ENCODE assay signal across 9 mouse cellular contexts in genomic region chr2:102032713-102033343, GRCm38 (mm10).
DNase-seq lines count a peak whose midpoint lies in the region; ATAC-seq and TF ChIP-seq lines count a peak whose summit lies in the region.
"Had no signal": no experiment of that assay in that cellular context is flagged by ENCODE, and none has a peak within 500 bp of the region (broad histone marks: within the 10 kb centered on the region; RNA-seq: fewer than 3 reads in every experiment).

No protein-coding gene starts in this region.

- H3K36me3 ChIP-seq in heart, postnatal 0 days (replicated peaks; ENCODE audit: control insufficient read depth, insufficient read depth, low read length) = no peaks in the 10 kb centered on the region
- H3K36me3 ChIP-seq in MEL (ENCODE audit: control insufficient read depth in 1 of 2, insufficient read depth in 2 of 2, low read length in 2 of 2) = peaks cover 0 to 28% of the 10 kb centered on the region in 2 experiments; a peak in 2 of 4 replicates
- no peaks in the 10 kb centered on the region for H3K36me3 ChIP-seq in hindbrain, embryonic 16.5 days (ENCODE audit: control insufficient read depth, insufficient read depth, low read length)
- no peaks in the 10 kb centered on the region for H3K36me3 ChIP-seq in neural tube, embryonic 15.5 days
- H3K36me3 ChIP-seq in heart, embryonic 10.5 days = no peaks in the 10 kb centered on the region
- H3K36me3 ChIP-seq: limb, embryonic 15.5 days had no signal

- no peak for DNase-seq in heart, postnatal 0 days (ENCODE audit: low spot score)
- DNase-seq in heart, adult 18-20 months = no peak
- peak; percentile 19 for DNase-seq in MEL (ENCODE audit: low read depth, low spot score)
- DNase-seq in gastrocnemius, postnatal 25 days = no peak
- DNase-seq in heart, embryonic 10.5 days (ENCODE audit: low spot score) = no peak
- DNase-seq in gastrocnemius, postnatal 36 days = no peak

- TF ChIP-seq POLR2A in MEL (IDR thresholded peaks at IDR 0.05; ENCODE audit: control insufficient read depth in 1 of 2, insufficient read depth in 1 of 2, low read depth in 1 of 2, low read length in 2 of 2, poor library complexity in 1 of 2) = no peak

- no peaks in the 10 kb centered on the region for H3K9me3 ChIP-seq in heart, postnatal 0 days (replicated peaks; ENCODE audit: control insufficient read depth, low read length)
- no peaks in the 10 kb centered on the region for H3K9me3 ChIP-seq in MEL (replicated peaks; ENCODE audit: insufficient read depth, low read length)
- no peaks in the 10 kb centered on the region for H3K9me3 ChIP-seq in hindbrain, embryonic 16.5 days (ENCODE audit: control insufficient read depth, low read length)
- H3K9me3 ChIP-seq in neural tube, embryonic 15.5 days (replicated peaks) = no peaks in the 10 kb centered on the region
- no peaks in the 10 kb centered on the region for H3K9me3 ChIP-seq in heart, embryonic 10.5 days
- H3K9me3 ChIP-seq: limb, embryonic 15.5 days had no signal

- WGBS in heart, postnatal 0 days = 59% methylated on average over 9 of the region's 9 CpGs
- WGBS in hindbrain, embryonic 16.5 days = 59% methylated on average over 9 of the region's 9 CpGs
- WGBS in neural tube, embryonic 15.5 days = 61% methylated on average over 9 of the region's 9 CpGs
- WGBS in heart, embryonic 10.5 days = 72% methylated on average over 9 of the region's 9 CpGs

- no peak for ATAC-seq in heart, postnatal 0 days (ENCODE audit: insufficient read depth, low read depth)
- peak; percentile 41; the same call in 1 of the 2 replicates for ATAC-seq in hindbrain, embryonic 16.5 days
- no peak for ATAC-seq in neural tube, embryonic 15.5 days (ENCODE audit: low FRiP score)

- no peak overlapping the region for H3K9ac ChIP-seq in heart, postnatal 0 days (replicated peaks; ENCODE audit: low read depth, low read length)
- no peak overlapping the region for H3K9ac ChIP-seq in MEL (ENCODE audit: control insufficient read depth, low read depth, low read length, poor library complexity, severe bottlenecking)
- H3K9ac ChIP-seq in hindbrain, embryonic 16.5 days (ENCODE audit: low read depth, low read length) = no peak overlapping the region
- no peak overlapping the region for H3K9ac ChIP-seq in neural tube, embryonic 15.5 days (replicated peaks)
- H3K9ac ChIP-seq: limb, embryonic 15.5 days had no signal

- TF ChIP-seq RAD21 in MEL (IDR thresholded peaks at IDR 0.05; ENCODE audit: low read depth, low read length) = no peak

- intact Hi-C loops in gastrocnemius, postnatal 36 days (cut with DNase I) = loop anchor here (5.0 kb wide), 1 partner anchor 419 kb away; the partner anchor contains the start of gene Fjx1

- no peak overlapping the region for H3K27ac ChIP-seq in heart, postnatal 0 days (ENCODE audit: low read depth)
- H3K27ac ChIP-seq in MEL (ENCODE audit: control insufficient read depth, low read depth, low read length) = no peak overlapping the region
- no peak overlapping the region for H3K27ac ChIP-seq in hindbrain, embryonic 16.5 days (ENCODE audit: low read depth, low read length)
- 0 out of 2 replicates have a peak overlapping the region, but pooled peaks have one; percentile 28 for H3K27ac ChIP-seq in neural tube, embryonic 15.5 days (replicated peaks)
- H3K27ac ChIP-seq in heart, embryonic 10.5 days = no peak overlapping the region
- H3K27ac ChIP-seq: limb, embryonic 15.5 days had no signal

- H3K27me3 ChIP-seq in heart, postnatal 0 days (ENCODE audit: control insufficient read depth, insufficient read depth, low read length) = no peaks in the 10 kb centered on the region
- no peaks in the 10 kb centered on the region for H3K27me3 ChIP-seq in MEL (ENCODE audit: control insufficient read depth in 1 of 2, insufficient read depth in 2 of 2, low read length in 2 of 2)
- H3K27me3 ChIP-seq in hindbrain, embryonic 16.5 days (replicated peaks; ENCODE audit: control insufficient read depth, insufficient read depth, low read length) = no peaks in the 10 kb centered on the region
- H3K27me3 ChIP-seq in neural tube, embryonic 15.5 days (replicated peaks) = no peaks in the 10 kb centered on the region
- no peaks in the 10 kb centered on the region for H3K27me3 ChIP-seq in heart, embryonic 10.5 days (ENCODE audit: insufficient read depth, poor library complexity, severe bottlenecking)
- H3K27me3 ChIP-seq: limb, embryonic 15.5 days had no signal

- no peak for TF ChIP-seq EP300 in heart, postnatal 0 days (IDR thresholded peaks at IDR 0.05; ENCODE audit: low read depth)
- TF ChIP-seq EP300 in MEL (IDR thresholded peaks at IDR 0.05; ENCODE audit: low read depth in 1 of 2, low read length in 2 of 2) = no peak

- no peaks in the 10 kb centered on the region for H3K79me2 ChIP-seq in MEL (ENCODE audit: control insufficient read depth, insufficient read depth, low read length, poor library complexity)

- no peak overlapping the region for H3K4me3 ChIP-seq in heart, postnatal 0 days (ENCODE audit: low read depth, low read length)
- H3K4me3 ChIP-seq in MEL (ENCODE audit: control insufficient read depth in 1 of 2, insufficient read depth in 1 of 2, low read depth in 2 of 2, low read length in 2 of 2) = no peak overlapping the region
- no peak overlapping the region for H3K4me3 ChIP-seq in hindbrain, embryonic 16.5 days (ENCODE audit: low read length)
- H3K4me3 ChIP-seq in neural tube, embryonic 15.5 days (replicated peaks) = no peak overlapping the region
- H3K4me3 ChIP-seq in heart, embryonic 10.5 days = no peak overlapping the region
- H3K4me3 ChIP-seq: limb, embryonic 15.5 days had no signal

- peaks cover 14% of the 10 kb centered on the region for H3K4me1 ChIP-seq in heart, postnatal 0 days (ENCODE audit: control insufficient read depth, insufficient read depth)
- H3K4me1 ChIP-seq in MEL (ENCODE audit: control insufficient read depth in 1 of 2, insufficient read depth in 2 of 2, low read length in 2 of 2) = peaks cover 3 to 50% of the 10 kb centered on the region in 2 experiments; a peak in 3 of 4 replicates
- H3K4me1 ChIP-seq in hindbrain, embryonic 16.5 days (ENCODE audit: control insufficient read depth, insufficient read depth, low read depth, low read length) = peaks cover 30% of the 10 kb centered on the region
- peaks cover 65% of the 10 kb centered on the region for H3K4me1 ChIP-seq in neural tube, embryonic 15.5 days
- peaks cover 31% of the 10 kb centered on the region for H3K4me1 ChIP-seq in heart, embryonic 10.5 days

- TF ChIP-seq CTCF in heart, postnatal 0 days (IDR thresholded peaks at IDR 0.05; ENCODE audit: low read depth) = peak; percentile 15; the same call in 1 of the 2 replicates
- peak in 1 of 3 experiments; percentile 6; a peak in 1 of 6 replicates for TF ChIP-seq CTCF in MEL (IDR thresholded peaks at IDR 0.05 in 2 of 3, conservative IDR thresholded peaks at IDR 0.05 in 1 of 3; ENCODE audit: control insufficient read depth in 1 of 3, insufficient read depth in 1 of 3, low read depth in 2 of 3, low read length in 3 of 3, poor library complexity in 1 of 3, severe bottlenecking in 1 of 3)

- no peak overlapping the region for H3K4me2 ChIP-seq in heart, postnatal 0 days (ENCODE audit: low read depth, low read length)
- H3K4me2 ChIP-seq in hindbrain, embryonic 16.5 days (ENCODE audit: low read length) = no peak overlapping the region
- no peak overlapping the region for H3K4me2 ChIP-seq in neural tube, embryonic 15.5 days
- H3K4me2 ChIP-seq: limb, embryonic 15.5 days had no signal

TF ChIP-seq in MEL, 35 proteins besides CTCF, POLR2A, EP300 and RAD21:
- TF ChIP-seq GATA1 (IDR thresholded peaks at IDR 0.05; ENCODE audit: low read depth, low read length) (no peak), ETS1 (IDR thresholded peaks at IDR 0.05; ENCODE audit: low read depth, low read length) (0 out of 2 replicates have a peak, but pooled peaks have one; percentile 33)
